Mouse (Mus musculus) liver, embryonic 12.5 days (tissue): ENCODE data around the gene Cyp2t4. TPM values are rescaled to one million over a fixed set of nuclear protein-coding genes. Genes with fewer than 3 reads are reported as not detected.
A peak's percentile ranks its signal among the peaks of the same experiment; 100 is the strongest.

Experiments
- ATAC-seq: fragments of 200-750 bp; cut with Nextera tagmentation; 2 replicates; pipeline ENCODE4 v1.8.0; 2017; ENCODE audit warnings: moderate number of reproducible peaks, mild to moderate bottlenecking, moderate library complexity
- H3K27ac ChIP-seq: fragments of 300-500 bp; sonication (generic); 2 replicates; pipeline ENCODE4 v1.5.1; 2016; ENCODE audit warnings: mild to moderate bottlenecking
- H3K27me3 ChIP-seq: fragments of 300-500 bp; sonication (generic); replicated peaks from 2 replicates; pipeline ENCODE4 v1.6.1; 2016; ENCODE audit warnings: mild to moderate bottlenecking, moderate library complexity
- H3K36me3 ChIP-seq: fragments of 300-500 bp; sonication (generic); 2 replicates; pipeline ENCODE4 v1.6.1; 2016; ENCODE audit warnings: mild to moderate bottlenecking, moderate library complexity
- H3K4me1 ChIP-seq: fragments of 300-500 bp; sonication (generic); 2 replicates; pipeline ENCODE4 v1.6.1; 2016
- H3K4me2 ChIP-seq: fragments of 300-500 bp; sonication (generic); 2 replicates; pipeline ENCODE4 v1.6.1; 2016; ENCODE audit warnings: mild to moderate bottlenecking, moderate library complexity
- H3K4me3 ChIP-seq: fragments of 300-500 bp; sonication (generic); 2 replicates; pipeline ENCODE4 v1.5.1; 2016; ENCODE audit warnings: mild to moderate bottlenecking, moderate library complexity
- H3K9ac ChIP-seq: fragments of 300-500 bp; sonication (generic); 2 replicates; pipeline ENCODE4 v1.6.1; 2016; ENCODE audit warnings: mild to moderate bottlenecking, moderate library complexity
- H3K9me3 ChIP-seq: fragments of 300-500 bp; sonication (generic); replicated peaks from 2 replicates; pipeline ENCODE4 v1.6.1; 2016; ENCODE audit warnings: mild to moderate bottlenecking, moderate library complexity
- WGBS: fragments of 180-500 bp; shearing (Covaris S2); methylation state at CpG from one replicate; pipeline ENCODE4 v1.1.7; 2016; ENCODE audit not compliant: insufficient replicate concordance; 5-methylcytosine and 5-hydroxymethylcytosine counted together
- polyA plus RNA-seq: library from polyadenylated mRNA; unstranded; fragments of >200 nt; fragmentation: Nextera tagmentation; extraction: Ambion mirVana; gene quantifications from 2 replicates; pipeline ENCODE4 v1.2.1, GENCODE M21; 2016

Gene Cyp2t4
- polyA plus RNA-seq, 1 experiment from 2014 or later: not detected

DNA sequence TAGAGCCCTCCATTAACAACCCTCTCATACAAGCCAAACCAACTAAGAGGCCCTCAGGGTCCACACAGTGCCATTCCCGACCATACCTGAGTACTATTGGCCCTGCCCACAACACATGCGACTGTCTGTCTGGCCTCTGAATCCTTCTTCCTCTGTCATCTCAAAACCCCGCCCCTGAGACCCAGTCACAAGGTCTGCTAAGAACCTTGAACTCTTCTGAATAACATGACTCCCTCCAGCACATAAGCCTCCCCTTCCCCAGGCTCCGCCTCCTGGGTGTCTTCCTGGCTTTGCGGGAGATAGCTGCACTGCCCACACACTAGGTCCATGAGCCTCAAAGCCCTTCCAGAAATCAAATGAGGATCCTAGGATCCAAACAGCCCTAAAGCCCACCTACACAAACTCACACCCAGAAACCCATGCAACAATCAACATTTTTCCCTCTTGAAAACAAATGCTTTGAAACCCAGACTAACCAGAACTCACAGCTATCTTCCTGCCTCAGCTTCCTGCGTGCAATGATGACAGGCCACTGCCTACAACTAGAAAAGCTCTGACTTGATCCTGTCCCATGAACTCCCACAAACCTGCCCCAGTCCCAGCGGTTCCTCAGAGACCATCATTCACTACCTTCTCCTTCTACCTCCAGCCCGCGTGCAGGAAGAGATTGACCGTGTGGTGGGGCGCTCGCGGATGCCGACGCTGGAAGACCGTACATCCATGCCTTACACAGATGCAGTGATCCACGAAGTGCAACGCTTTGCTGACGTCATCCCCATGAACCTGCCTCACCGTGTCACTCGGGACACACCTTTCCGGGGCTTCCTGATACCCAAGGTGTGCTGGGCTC, 22.8 kb upstream of the Cyp2t4 start:
- Histone ChIP-seq H3K27ac (no peak overlapping the region), H3K4me2 (no peak overlapping the region), H3K9ac (no peak overlapping the region), H3K4me3 (no peak overlapping the region), H3K4me1 (0 out of 2 replicates have a peak, but pooled peaks cover 4% of the 10 kb centered on the region), H3K36me3 (no peaks in the 10 kb centered on the region), H3K27me3 (no peaks in the 10 kb centered on the region), H3K9me3 (0 out of 2 replicates have a peak, but pooled peaks cover 2% of the 10 kb centered on the region)
- 75% methylated on average over 22 of the region's 22 CpGs for WGBS
- ATAC-seq: no peak

DNA sequence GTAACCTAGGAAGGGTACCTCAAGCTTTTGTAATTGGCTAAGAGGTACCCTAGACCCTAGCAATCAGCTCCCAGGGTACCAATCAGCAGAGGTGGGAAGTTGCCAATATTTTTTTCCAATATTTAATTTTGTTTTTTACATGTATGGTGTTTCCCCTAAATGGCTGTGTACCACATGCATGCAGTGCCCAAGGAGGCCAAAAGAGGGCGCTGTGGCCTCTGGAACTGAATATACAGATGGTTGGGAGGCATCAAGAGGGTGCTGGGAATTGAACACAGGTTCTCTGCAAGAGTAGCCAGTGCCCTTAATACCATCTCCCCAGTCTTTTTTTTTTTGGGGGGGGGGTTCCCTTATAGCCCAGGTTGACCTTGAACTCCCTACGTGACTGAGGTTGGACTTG, 22.1 kb upstream of the Cyp2t4 start:
- H3K4me1 ChIP-seq: 0 out of 2 replicates have a peak, but pooled peaks cover 4% of the 10 kb centered on the region
- H3K4me3 ChIP-seq: no peak overlapping the region
- H3K27me3 ChIP-seq: no peaks in the 10 kb centered on the region
- no peak overlapping the region for H3K4me2 ChIP-seq
- WGBS: 54% methylated on average over 2 of the region's 2 CpGs
- no peak for ATAC-seq
- H3K27ac ChIP-seq: no peak overlapping the region
- 0 out of 2 replicates have a peak, but pooled peaks cover 2% of the 10 kb centered on the region for H3K9me3 ChIP-seq
- H3K36me3 ChIP-seq: no peaks in the 10 kb centered on the region
- H3K9ac ChIP-seq: no peak overlapping the region

DNA sequence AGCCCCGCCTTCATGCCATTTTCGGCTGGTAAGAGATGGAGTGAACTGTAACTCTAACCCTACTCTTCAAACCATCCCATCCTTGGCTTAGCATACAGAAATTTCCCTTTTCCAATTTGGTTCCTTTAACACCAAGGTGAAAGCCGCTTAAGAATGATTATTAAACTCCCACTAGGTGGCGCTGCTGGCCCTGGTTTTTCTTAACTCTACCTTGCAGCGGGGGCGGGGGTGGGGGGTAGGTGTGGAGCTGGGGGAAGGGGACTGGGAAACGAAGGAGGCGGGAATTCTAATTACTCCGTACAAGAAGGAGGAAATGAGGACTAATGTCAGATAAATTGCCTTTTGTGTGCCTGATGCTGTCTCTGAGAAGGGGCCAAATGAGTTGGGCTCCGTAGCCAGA, 20.9 kb upstream of the Cyp2t4 start:
- Histone ChIP-seq H3K36me3 (no peaks in the 10 kb centered on the region), H3K4me2 (0 out of 2 replicates have a peak overlapping the region, but pooled peaks have one; percentile 10), H3K4me3 (no peak overlapping the region), H3K27ac (no peak overlapping the region), H3K9ac (no peak overlapping the region), H3K9me3 (0 out of 2 replicates have a peak, but pooled peaks cover 2% of the 10 kb centered on the region), H3K4me1 (0 out of 2 replicates have a peak, but pooled peaks cover 4% of the 10 kb centered on the region), H3K27me3 (no peaks in the 10 kb centered on the region)
- ATAC-seq: no peak
- 14% methylated on average over 10 of the region's 10 CpGs for WGBS

DNA sequence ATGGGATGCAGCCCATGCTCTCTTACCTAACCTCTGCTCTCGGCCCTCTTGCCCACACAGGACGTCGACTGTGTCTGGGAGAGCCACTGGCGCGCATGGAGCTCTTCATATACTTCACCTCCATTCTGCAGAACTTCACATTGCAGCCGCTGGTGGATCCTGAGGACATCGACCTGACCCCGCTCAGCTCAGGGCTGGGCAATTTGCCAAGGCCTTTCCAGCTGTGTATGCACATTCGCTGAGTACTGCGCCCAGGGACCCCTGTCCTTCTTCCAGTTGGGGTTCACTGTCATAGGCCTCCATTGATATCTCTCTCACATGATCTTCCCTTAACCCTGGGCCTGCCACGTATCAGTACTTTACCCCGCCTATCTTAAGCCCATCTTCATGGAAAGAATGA, 20.4 kb upstream of the Cyp2t4 start:
- Histone ChIP-seq H3K9ac (no peak overlapping the region), H3K27ac (no peak overlapping the region), H3K4me3 (no peak overlapping the region), H3K36me3 (no peaks in the 10 kb centered on the region), H3K4me2 (0 out of 2 replicates have a peak overlapping the region, but pooled peaks have one; percentile 10), H3K27me3 (no peaks in the 10 kb centered on the region), H3K9me3 (0 out of 2 replicates have a peak, but pooled peaks cover 2% of the 10 kb centered on the region), H3K4me1 (0 out of 2 replicates have a peak, but pooled peaks cover 4% of the 10 kb centered on the region)
- 56% methylated on average over 12 of the region's 12 CpGs for WGBS
- ATAC-seq: no peak

DNA sequence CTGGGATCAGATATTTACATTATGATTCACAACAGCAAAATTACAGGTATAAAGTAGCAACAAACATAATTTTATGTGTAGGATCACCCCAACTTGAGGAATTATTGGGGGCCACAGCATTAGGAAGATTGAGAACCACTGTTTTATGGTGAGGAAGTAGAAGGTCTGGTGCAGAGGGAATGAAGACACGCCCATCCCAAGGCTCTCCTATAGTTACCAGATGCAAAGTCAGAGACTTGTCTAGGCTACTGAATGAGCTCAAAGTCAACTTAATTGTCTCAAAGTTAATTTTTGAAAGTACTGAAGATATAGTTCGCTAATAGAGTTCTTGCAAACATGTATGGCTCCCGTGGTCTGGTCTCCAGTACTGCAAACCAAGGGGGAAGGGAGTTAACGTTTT, 19.8 kb upstream of the Cyp2t4 start:
- Histone ChIP-seq H3K9ac (no peak overlapping the region), H3K4me1 (0 out of 2 replicates have a peak, but pooled peaks cover 4% of the 10 kb centered on the region), H3K27me3 (no peaks in the 10 kb centered on the region), H3K27ac (no peak overlapping the region), H3K4me3 (no peak overlapping the region), H3K36me3 (no peaks in the 10 kb centered on the region), H3K9me3 (0 out of 2 replicates have a peak, but pooled peaks cover 2% of the 10 kb centered on the region), H3K4me2 (no peak overlapping the region)
- no peak for ATAC-seq
- WGBS: 62% methylated on average over 4 of the region's 4 CpGs

DNA sequence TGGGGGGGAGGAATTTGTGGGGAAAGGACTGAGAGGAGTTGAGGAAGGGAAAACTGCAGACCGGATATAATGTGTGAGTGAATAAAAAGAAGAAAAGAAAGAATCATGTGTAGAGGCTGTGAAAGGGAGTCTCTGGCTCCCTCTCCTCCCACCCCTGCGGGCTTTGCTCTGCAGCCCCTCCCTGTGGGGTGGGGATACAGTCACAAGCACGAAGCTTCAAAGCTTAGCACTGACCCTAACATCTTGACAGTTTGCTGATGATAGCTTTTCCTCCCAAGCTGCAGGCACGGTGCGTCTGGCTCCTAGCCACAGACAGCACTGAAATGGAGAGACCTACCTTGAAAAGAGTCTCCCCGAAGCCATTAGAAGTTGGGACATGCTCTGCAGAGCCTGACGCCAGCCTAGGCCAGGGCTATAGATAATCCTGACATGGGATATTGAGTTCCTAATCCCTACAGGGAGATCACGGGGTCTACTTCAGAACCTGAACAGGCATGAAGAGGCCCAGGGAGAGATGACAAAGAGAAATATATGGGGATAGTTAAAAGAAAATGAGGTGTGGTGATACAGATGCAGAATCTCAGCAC, 17.0 kb upstream of the Cyp2t4 start:
- Histone ChIP-seq H3K36me3 (no peaks in the 10 kb centered on the region), H3K4me1 (0 out of 2 replicates have a peak, but pooled peaks cover 4% of the 10 kb centered on the region), H3K4me2 (no peak overlapping the region), H3K9ac (no peak overlapping the region), H3K27me3 (no peaks in the 10 kb centered on the region), H3K9me3 (peaks cover 12% of the 10 kb centered on the region), H3K27ac (no peak overlapping the region), H3K4me3 (no peak overlapping the region)
- WGBS: 54% methylated on average over 8 of the region's 8 CpGs
- no peak for ATAC-seq

DNA sequence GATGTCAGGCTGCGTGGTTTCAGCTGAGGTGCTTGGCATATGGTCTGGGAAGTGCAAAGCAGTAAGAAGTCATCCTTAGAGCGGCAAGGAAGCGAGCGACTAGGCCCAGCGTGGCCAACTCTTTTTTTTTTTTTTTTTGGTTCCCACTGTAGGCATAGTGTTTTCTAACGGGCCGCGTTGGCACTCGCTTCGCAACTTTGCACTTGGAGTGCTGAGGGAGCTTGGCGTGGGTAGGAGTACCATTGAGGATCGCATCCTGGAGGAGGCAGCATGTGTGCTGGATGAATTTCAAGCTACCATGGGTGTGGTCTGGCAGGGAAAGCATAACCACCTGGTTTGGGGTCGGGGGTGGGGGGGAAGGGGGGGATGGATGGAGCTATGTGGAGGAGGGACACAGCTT, 2.5 kb downstream of the Cyp2t4 start:
- Histone ChIP-seq H3K9ac (no peak overlapping the region), H3K27ac (no peak overlapping the region), H3K9me3 (no peaks in the 10 kb centered on the region), H3K4me2 (no peak overlapping the region), H3K4me3 (no peak overlapping the region), H3K4me1 (peaks cover 11% of the 10 kb centered on the region), H3K27me3 (no peaks in the 10 kb centered on the region), H3K36me3 (peaks cover 32% of the 10 kb centered on the region)
- no peak for ATAC-seq
- WGBS: 78% methylated on average over 13 of the region's 13 CpGs

DNA sequence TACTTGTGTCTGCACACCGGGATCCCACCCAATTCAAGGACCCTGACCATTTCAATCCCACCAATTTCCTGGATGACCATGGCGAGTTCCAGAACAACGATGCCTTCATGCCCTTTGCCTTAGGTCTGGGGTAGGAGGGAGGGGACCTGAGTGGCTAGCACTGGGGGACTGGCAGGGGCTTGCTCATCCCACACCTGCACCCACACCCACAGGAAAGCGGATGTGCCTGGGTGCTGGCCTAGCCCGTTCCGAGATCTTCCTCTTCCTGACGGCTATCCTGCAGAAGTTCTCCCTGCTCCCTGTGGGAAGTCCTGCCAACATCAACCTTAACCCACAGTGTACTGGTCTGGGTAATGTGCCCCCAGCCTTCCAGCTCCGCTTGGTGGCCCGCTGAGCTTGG, 4.7 kb downstream of the Cyp2t4 start:
- no peaks in the 10 kb centered on the region for H3K27me3 ChIP-seq
- H3K4me2 ChIP-seq: no peak overlapping the region
- H3K9ac ChIP-seq: no peak overlapping the region
- no peak overlapping the region for H3K27ac ChIP-seq
- no peak overlapping the region for H3K4me3 ChIP-seq
- H3K4me1 ChIP-seq: peaks cover 30% of the 10 kb centered on the region
- WGBS: 91% methylated on average over 9 of the region's 9 CpGs
- H3K36me3 ChIP-seq: peaks cover 53% of the 10 kb centered on the region
- no peak for ATAC-seq
- H3K9me3 ChIP-seq: no peaks in the 10 kb centered on the region

DNA sequence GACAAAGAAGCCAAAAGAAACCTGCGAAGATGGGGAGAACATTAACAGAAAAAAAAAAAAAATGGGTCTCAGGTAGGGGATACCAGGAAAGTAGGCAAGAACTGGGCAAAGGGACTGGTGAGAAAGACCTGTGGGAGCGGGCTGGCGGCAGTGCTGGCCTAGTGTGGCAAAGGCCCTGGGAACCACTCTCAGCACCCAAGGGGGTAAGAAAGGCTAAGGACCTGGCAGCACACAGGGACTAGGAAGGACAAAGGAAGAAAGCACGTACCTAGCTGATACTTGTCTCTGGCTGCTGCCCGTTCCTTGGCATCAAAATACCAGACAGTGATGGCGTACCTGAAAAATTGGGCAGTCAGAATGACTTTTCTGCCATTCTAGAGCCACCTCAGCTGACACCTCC, 5.7 kb downstream of the Cyp2t4 start:
- peaks cover 41% of the 10 kb centered on the region for H3K4me1 ChIP-seq
- no peaks in the 10 kb centered on the region for H3K27me3 ChIP-seq
- WGBS: 87% methylated on average over 6 of the region's 6 CpGs
- no peak overlapping the region for H3K27ac ChIP-seq
- no peak overlapping the region for H3K4me3 ChIP-seq
- no peak for ATAC-seq
- no peak overlapping the region for H3K9ac ChIP-seq
- H3K36me3 ChIP-seq: peaks cover 64% of the 10 kb centered on the region
- no peak overlapping the region for H3K4me2 ChIP-seq
- H3K9me3 ChIP-seq: no peaks in the 10 kb centered on the region

DNA sequence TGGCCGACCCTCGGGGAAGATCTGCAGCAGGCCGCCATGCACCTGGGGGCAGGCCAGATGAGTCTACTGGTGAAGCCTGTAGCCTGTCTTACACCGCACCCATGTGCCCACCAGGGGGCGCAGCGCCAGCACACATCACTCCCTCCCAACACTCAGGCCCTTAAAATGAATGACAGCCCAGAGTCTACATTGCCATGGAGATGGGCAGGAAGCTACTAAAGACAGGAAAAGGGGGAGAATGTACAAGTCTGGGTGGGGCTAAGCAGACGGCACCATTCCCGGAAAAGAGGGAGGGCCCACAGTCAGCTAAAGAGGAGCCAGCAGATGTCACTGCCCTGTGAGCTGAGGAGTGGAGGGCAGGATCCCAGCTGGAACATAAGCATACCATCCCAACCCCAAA, 6.4 kb downstream of the Cyp2t4 start:
- H3K9ac ChIP-seq: no peak overlapping the region
- no peak overlapping the region for H3K4me3 ChIP-seq
- H3K9me3 ChIP-seq: no peaks in the 10 kb centered on the region
- ATAC-seq: peak; percentile 83
- H3K27me3 ChIP-seq: no peaks in the 10 kb centered on the region
- no peak overlapping the region for H3K4me2 ChIP-seq
- peaks cover 47% of the 10 kb centered on the region for H3K4me1 ChIP-seq
- no peak overlapping the region for H3K27ac ChIP-seq
- peaks cover 70% of the 10 kb centered on the region for H3K36me3 ChIP-seq
- WGBS: 13% methylated on average over 8 of the region's 8 CpGs

DNA sequence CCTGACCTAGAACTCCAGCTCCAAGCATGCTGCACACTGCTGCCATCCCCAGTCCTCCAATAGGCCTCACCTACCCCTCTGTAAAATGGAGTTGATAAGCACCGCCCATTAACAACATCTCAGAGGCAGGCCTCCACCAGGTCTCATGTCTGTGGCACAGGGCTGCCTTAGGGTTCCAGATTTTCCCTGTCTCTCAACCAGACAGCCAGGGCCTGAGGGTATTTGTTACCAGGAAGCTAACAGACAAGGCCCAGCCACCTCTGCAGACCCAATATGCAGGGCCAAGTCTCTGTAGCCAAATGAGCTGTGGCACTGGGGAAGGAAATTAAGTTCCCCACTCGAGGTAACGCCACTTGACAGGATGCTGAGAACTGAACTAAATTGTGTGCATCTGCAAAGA, 7.4 kb downstream of the Cyp2t4 start:
- H3K9me3 ChIP-seq: no peaks in the 10 kb centered on the region
- H3K27me3 ChIP-seq: no peaks in the 10 kb centered on the region
- no peak for ATAC-seq
- H3K9ac ChIP-seq: no peak overlapping the region
- H3K4me1 ChIP-seq: peaks cover 58% of the 10 kb centered on the region
- H3K27ac ChIP-seq: no peak overlapping the region
- 70% methylated on average over 3 of the region's 3 CpGs for WGBS
- H3K4me2 ChIP-seq: no peak overlapping the region
- no peak overlapping the region for H3K4me3 ChIP-seq
- H3K36me3 ChIP-seq: peaks cover 76% of the 10 kb centered on the region

DNA sequence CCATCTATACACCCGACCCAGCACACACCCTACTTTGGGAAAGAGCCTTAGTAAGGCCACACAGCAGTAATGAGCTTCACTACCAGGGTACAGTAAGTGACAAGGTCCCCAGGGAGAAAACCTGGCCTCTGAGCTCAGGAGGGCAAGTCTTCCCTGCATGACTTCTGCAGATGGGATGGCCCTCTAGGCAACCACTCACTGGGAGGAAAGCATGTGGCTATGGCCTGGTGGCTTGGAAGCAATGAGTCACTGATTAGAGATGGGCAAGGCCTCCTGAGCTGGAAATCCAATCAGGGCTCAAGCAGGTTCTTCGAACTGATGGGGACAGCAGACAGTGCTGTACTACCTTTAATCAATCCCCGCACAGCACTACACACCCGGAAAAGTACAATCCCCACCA, 8.2 kb downstream of the Cyp2t4 start:
- Histone ChIP-seq H3K27ac (no peak overlapping the region), H3K4me3 (no peak overlapping the region), H3K9me3 (no peaks in the 10 kb centered on the region), H3K27me3 (no peaks in the 10 kb centered on the region), H3K4me1 (peaks cover 59% of the 10 kb centered on the region), H3K9ac (no peak overlapping the region), H3K4me2 (no peak overlapping the region), H3K36me3 (peaks cover 74% of the 10 kb centered on the region)
- ATAC-seq: no peak
- 78% methylated on average over 4 of the region's 4 CpGs for WGBS
